Mouse (Mus musculus) NIH3T3 (cell line): ENCODE measurements around the gene Elob.

ENCODE experiments used
- DNase-seq: peaks from one replicate; pipeline ENCODE4 v3.0.0-alpha.2; 2012; ENCODE audit warnings: low read depth

The Elob gene

DNA sequence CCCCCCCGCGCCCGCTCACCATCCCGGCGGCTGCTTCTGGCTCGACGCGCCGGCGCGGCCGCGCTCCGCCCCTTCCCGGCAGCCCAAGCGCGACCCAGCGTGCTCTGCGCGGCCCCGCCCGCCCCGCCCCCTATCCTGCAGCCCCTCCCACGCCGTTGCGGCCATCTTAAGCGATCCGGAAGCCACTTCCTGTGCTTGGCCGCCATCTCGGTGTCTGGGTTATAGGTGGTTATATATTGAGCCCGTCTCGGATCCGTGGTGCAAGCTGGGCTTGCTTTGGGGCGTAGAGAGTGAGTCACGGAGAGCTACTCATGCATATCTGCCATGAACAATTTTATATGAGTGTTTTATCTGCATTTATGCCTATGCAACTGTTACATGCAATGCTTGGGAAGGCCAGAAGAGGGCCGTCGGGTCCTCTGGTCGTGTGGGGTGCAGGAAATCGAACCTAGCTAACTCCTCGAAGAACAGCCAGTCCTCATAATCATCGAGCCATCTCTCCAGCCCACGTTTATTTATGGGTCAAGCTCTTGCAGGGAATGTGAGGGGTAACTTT is at the start of gene Elob:
Gene Elob (minus strand): TSS at position 73 of the 556 bp plus-strand sequence.
- DNase-seq, result peak; percentile 93

DNA sequence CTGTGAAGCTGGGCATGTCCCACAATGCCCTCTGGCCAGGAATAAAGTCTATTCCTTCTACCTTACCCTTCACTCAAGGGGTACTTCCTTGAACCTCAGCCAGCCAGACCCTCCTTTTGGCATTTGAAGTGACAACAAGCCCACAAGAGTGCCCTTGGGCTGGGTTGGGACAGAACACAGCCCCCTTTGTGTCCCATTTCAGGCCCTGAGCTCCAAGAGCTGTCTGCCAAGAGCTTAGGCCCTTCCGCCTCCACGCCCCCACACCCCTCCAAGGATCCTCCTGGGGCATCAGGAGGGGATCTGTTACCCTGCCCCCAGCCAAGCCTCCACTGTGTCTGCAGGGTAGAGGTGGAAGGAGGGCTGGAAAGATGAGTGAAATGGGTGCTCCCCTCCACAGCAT is 48.2 kb upstream of the Elob start:
- DNase-seq, result no peak

DNA sequence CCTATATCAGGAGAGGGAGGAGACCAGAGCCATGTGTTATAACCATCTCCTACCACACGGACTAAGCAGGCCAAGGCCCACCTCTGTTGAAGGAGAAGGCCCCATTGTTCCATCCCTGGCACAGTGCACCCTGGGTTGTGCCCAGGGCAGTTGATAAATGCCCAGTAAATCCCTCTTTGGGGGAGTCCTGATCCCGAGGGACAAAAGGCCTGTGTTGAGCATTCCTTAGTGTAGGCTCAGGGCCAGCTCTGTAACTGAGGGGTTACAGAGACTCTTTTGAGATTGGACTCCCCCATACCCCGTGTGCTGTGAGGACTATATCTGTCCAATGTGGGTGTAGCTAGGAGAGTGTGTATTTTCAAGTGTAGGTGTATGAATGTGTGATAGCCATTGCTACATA is 47.8 kb upstream of the Elob start:
- DNase-seq, result no peak

DNA sequence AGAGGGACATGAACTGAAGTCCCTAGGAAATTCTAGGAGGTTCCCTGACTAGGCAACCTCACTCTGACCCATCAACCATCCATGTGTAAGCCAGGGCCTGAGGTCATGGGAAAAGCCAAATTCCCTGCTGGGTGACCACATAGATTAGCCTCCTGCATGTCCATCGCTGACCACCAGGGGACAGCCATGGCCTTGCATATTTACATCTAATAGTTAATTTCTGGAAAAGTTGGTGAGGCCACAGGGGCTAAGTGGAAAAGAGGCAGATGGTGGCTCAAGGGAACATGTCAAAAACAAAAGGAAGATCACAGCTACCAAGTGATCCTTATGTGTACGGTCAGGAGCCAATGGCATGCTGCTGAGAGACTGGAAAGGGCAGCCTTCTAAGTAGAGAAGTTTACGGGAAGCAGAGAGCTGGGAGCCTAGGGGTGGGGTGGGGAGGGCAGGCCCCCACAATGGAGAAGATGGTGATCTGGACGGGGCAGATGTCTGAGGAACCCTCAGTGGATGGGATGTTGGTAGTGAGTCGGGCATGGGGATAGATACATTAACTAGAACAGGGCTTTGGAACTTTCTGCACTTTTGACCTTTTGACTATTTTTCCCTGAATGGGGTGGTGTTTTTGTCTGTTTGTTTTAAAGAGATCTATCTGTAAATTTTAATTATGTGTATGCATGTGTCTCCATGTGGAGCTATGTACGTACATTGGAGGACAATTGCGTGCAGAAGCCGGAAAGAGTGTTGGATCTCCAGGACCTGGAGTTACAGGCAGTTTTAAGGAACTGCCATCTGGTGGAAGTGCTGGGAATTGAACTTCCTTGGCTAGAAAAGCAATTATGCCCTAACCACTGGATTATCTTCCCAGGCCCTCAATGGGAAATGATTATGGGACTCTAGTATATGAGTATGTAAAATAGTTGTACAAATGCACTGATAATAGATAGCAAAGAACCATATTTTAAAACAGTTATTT is 45.2 kb upstream of the Elob start:
- peak; percentile 80 for DNase-seq

DNA sequence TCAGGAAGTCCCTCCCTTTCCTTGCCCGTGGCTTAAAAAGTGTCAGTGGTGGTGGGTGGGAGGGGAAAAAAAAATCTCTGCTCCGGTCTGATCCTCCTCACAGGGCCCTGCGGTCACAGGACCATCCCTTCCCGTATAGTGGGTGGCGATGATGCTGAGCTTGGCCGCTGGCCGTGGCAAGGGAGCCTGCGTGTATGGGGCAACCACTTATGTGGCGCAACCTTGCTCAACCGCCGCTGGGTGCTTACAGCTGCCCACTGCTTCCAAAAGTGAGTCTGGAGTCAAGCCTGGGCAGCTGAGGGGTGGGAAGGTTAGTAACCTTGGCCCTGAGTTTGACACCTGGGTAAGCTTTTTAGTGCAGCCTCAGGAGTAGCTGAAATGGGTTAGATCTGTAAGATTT is 39.6 kb upstream of the Elob start:
- DNase-seq, result no peak

DNA sequence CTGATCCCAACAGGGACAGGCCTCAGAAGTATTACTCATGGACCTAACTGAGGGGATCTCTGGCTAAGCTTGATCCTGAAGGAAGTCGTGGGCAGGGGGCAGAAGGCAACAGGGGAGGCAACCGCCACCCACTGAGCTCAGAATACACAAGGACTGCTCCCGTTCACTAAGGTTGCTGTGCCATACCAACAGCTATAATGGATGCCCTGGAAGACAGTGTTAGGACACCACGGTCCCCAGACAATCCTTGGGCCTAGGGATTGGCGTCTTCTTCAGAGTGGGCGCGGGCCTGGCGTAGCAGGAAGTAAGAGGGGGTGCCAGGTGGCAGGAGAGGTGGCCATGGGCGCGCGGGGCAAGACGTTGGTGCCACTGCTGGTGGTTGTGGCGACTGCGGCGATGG is 38.8 kb upstream of the Elob start, which contains the start of gene Prss21:
Gene Prss21 (plus strand): TSS at position 301 of the 400 bp plus-strand sequence.
- DNase-seq, result no peak

DNA sequence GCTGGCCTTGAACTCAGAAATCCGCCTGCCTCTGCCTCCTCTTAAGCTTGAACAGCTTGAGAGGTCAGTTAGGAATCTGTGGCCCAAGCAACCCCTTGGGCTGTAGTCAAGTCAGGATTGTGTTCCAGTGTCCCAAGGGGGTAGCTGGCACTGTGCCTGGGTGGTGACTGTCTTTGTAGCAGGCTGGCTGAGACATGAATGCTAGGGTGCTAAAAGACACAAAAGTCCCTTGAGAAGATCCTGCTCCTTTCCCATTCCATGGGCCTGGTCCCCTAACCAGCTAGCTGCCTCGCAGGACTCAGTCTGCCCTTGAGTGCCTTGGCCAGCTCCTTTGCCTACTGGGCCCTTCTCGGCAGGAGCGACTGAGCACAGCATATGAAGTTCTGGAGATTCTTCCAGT is 34.0 kb upstream of the Elob start:
- DNase-seq, result no peak

DNA sequence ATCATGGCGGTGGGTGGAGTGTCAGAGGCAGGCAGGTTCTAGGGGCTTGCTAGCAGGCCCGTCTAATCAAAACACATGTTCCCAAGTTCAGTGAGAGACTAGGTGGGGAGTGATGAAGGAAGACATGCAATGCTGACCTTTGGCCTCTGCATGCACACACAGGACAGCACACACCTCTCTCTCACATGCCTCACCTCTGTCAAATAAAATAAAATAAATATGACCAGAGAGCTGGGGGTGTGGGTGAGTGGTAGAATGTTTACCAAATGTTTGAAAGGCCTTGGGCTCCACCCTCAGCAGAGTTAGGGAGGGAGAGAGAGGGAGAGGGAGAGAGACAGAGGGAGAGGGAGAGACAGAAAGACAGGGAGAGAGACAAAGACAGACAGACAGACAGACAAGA is 29.0 kb upstream of the Elob start:
- no peak for DNase-seq

DNA sequence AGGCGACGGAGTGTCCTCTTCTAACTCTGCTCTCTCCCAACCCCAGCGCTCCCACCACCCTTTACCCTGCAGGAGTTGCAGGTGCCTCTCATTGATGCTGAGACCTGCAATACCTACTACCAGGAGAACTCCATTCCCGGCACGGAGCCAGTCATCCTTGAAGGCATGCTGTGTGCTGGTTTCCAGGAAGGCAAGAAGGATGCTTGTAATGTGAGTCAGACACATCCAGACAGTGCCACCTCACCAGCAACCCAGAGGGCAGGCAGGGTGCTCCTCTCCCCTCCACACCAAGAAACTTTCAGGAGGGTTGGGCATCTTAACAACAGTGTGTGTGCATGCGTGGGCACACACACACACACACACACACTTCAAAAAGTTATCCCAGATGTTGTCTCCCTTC is 28.3 kb upstream of the Elob start:
- DNase-seq, result peak; percentile 67

DNA sequence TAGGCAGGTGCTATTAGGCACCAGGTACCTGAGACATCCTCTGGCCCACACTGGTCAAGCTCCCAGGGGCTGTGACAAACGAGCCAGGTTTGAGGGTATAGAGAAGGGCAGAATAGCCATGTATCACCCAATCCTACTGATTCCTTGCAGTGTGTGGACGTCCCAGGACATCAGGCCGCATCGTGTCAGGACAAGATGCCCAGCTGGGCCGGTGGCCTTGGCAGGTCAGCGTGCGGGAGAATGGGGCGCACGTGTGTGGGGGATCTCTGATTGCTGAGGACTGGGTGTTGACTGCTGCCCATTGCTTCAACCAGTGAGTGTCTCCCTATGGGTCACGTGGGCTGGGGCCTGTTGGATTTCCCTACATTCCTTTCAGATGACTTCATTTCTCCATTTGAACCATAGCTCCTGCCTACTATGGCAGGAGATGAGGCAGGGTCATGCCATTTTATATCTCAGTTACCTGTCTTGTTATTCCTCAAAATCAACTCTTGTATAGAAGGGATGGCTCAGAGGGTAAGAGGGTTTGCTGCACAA is 25.4 kb upstream of the Elob start:
- peak; percentile 49 for DNase-seq

DNA sequence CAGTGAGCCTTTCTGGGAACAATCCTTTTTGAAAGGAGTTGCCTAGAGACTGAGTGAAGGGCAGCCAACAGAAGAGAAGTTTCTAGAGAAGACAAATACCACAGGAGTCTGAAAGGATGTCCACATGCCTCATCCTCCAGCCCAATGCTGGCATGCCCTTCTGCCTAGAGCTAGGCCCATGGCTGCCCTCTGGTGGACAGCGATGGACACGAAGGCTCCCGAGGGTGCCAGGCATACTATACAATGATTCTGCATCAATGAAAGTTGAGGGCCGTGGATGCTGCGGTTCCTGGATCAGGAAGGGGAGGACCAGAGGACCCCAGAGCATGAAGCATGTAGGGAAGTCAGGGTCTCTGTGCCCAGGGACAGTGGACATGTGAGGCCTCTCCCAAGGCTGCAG is 24.4 kb upstream of the Elob start:
- DNase-seq, result peak; percentile 86

DNA sequence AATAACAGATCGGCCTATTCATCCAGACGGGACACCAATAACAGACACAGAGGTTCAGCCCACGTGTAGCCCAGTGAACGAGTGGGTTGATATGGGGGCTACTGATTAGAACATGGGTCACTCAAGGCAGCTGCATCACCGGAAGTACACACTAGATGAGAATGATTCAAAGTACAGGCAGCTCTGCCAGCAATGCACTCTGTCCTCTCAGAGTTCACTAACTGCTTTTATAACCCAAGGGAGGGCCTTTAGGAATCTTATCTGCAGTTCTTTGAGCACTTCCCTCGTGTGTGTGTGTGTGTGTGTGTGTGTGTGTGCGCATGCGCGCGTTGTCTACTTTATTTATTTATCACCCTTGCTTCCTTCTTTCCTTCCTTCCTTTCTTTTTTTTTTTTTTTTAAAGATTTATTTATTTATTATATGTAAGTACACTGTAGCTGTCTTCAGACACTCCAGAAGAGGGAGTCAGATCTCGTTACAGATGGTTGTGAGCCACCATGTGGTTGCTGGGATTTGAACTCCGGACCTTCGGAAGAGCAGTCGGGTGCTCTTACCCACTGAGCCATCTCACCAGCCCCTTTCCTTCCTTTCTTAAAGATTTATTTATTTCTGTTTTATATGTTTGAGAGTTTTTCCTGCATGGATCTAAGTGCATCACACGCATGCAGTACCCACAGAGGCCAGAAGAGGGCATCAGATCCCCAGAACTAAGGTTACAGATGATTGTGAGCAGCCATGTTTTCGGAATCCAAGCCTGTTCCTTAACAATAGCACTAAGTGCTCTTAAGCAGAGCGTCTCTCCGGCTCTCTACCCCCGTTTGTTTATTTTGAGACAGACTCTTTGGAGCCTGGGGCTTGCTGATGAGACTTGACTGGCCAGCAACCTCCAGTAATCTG is 22.2 kb upstream of the Elob start:
- DNase-seq, result peak; percentile 92

DNA sequence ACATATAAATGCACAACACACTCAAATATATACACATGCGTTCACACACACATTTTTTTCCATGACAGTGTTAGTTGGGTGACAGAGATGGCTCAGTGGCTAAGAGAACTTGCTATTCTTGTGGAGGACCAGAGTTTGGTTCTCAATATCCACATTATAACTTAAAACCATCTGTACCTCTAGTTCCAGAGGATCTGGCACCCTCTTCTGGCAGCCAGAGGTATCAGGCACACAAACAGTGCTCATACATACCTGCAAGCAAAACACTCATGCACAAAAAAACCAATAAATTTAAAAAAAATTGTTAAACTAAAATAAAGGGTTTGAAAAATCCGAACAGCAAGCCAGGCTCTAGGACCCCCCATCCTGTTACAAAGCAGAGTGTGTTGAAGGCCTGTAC is 21.1 kb upstream of the Elob start:
- no peak for DNase-seq

DNA sequence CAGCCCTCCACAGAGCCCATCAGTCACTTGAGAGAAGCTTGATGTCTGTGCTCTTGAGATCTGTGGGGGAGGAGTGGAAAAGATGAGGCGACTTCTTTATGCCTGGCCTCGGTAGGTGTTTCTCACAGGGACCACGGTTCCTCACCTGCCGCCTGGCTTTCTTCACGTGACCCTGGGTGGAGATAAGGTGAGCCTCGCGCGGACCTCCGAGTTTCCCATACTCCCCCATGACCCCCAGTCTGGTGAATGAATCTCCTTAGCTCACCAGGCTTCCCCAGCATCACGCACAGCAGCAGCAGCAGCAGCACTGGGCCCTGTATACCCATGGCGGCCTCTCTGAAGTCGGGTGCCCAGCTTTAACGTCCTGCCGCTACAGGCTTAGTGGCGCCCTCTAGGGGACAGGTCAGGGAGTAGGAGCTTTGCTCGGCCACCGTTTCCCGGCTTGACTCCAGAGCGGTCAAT is 14.9 kb upstream of the Elob start, which contains the start of the genes Prss32 and Prss41:
Gene Prss32 (plus strand): TSS at position 44 of the 462 bp plus-strand sequence.
Gene Prss41 (minus strand): TSS at position 361 of the 462 bp plus-strand sequence.
- peak; percentile 69 for DNase-seq

DNA sequence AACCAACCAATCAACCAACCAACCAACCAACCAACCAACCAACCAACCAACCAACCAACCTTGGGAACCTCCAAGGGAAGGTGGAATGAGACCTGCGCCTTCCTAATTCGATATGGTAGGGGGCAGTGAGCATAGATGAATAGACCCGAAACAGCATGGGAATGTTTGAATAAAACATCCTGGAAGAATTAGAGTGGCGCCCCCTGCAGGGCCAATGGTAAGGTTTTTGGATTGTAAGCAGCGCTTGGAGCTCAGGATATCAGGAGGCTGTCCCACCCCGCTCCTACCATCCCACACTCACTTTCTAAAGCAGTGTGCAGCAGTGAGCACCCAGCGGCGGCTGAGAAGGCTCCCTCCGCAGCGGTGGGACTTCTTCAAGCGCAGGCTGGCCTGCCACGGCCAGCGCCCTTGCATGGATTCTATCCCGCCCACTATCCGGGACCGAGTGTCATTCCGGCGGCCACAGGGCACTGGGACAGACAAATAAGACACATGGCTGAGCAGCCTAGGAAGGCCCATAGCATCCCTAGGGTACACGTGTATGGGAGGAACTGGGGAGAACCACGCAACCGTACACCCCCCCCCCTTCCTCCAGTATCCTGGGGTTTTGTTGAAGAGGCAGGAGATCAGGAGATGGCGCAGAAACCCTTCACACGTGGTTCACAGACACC is 14.3 kb upstream of the Elob start:
- DNase-seq, result no peak

DNA sequence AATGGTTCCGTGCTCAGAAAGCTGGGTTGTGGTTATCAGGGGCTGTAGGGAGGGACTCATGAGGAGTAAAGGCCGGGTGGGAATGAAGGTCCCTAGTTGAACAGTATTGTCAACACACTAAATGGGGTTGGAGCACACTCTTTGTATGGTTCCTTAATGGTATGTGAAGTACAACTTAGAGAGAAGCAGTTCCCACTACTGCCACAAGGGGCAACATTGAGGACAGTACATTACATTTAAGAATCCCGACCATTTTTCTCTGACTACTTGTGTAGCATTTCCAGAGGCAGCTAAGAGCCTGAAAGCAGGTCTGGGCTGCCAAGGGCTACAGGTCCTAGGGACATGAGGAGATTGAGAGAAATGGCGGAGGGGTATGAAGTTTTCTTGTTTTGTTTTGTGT is 12.2 kb upstream of the Elob start:
- peak; percentile 87 for DNase-seq

DNA sequence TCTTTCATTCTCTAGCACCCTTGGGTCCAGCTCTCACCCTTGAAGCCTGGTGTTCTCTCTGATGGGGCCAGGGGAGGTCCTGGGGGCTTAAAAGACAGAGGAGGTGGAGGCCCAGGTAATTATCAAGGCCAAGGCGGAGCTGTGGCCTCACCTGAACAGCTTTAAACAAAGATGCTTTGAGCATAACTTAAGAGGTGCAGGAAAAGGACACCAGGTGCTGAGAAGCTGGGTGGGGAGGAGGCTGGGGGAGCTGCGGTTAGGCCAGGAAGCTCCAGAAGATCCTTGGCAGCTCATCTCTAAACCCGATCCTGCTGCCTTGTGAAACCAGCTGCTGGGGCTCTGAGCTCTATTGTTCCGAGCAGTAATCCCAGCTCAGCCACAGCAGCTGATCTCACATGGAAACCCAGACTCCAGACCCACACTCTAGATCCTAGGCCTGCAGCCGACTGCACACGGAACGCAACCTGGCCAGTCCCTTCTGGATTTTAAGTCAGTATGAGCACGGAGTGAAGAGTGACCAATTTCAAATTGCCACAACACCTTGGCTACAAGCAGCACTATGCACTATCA is 7.2 kb upstream of the Elob start, which contains the start of gene Prss33:
Gene Prss33 (minus strand): TSS at position 51 of the 570 bp plus-strand sequence.
- no peak for DNase-seq

DNA sequence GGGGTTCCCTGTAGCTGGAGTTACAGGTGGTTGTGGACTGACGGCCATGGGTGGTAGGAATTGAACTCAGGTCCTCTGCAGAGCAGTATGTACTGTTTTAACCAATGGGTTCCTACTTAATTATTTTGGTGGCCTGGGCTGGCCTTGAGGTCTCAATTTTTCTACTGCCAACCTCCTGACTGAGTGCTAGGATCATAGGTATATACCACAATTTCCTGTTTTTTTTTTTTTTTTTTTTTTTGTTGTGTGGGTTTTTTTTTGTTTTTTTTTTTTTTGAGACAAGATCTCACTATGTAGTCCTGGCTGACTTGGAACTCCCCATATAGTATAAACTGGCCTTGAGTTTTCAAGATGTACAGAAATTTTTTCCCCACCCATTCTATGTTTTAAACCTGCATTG is 2.3 kb upstream of the Elob start:
- no peak for DNase-seq

DNA sequence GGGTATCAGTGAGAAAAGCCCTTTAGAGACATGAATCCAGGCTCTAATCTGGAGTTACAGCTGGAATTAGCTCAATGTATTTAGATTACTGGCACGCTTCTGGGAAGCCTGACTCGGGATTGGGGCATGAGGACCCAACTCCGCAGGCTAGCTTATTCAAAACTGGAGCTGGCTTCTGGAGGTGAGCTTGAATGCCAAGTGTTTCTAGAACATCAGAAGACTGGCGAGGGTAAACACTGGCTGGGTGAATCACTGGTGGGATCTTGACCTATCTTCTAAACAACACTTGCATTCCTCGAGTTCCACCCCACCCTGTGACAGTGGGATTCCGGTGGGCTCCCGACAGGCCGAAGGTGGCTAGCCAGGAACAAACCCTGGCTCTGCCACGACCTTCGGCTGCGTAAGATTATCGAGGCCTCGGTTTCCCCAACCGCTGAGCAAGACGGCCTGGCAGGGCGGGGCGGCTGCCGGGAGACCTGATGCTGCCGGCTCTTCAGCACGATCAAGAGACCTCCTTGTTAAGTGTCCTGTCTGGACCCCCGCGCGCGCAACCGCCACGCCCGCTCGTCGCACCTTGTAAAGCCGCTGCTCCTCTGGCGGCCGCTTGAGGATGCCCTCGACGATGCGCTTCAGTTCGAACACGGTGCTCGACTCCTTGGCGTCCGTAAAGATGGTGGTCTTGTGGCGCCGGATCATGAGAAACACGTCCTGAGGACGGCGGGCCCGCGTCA is 500 bp downstream of the Elob start:
- DNase-seq, result peak; percentile 67

DNA sequence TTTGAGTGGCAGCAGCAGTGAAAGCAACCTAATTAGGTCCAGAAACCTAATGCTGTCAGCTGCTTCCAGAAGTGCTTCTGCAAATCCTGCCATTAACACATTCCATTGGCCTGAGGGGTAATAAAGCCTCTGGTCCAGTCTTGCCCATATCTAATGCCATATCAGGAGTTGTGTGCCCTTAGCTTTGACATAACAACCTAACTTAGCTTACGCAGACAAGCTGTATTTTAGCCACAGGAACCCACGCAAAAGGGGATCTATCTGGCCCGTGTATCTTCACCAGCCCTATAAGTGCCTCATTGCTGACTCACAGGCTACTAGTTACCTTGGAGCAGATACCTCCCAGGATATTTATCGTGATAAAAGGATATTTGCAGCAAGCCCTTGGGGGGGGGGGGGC is 3.3 kb downstream of the Elob start:
- no peak for DNase-seq
